10 mouse cellular contexts compared by ENCODE assay signal in genomic region chr6:55452381-55452780, GRCm38 (mm10). TPM values are rescaled to one million over a fixed set of nuclear protein-coding genes. Genes with fewer than 3 reads are reported as not detected.
A peak's percentile ranks its signal among the peaks of the same experiment; 100 is the strongest.
DNase-seq lines count a peak whose midpoint lies in the region; ATAC-seq and TF ChIP-seq lines count a peak whose summit lies in the region.
"Had no signal": no experiment of that assay in that cellular context is flagged by ENCODE, and none has a peak within 500 bp of the region (broad histone marks: within the 10 kb centered on the region; RNA-seq: fewer than 3 reads in every experiment).

No protein-coding gene starts in this region.

- in situ Hi-C loops in ES-E14 (cut with MboI; ENCODE audit: low sequenced_read_pairs in 2 of 2, unreplicated experiment in 2 of 2), result no loop called here

- TF ChIP-seq CTCF in gastrocnemius, adult 2 months (IDR thresholded peaks at IDR 0.05), result no peak
- no peak for TF ChIP-seq CTCF in forebrain, postnatal 0 days (IDR thresholded peaks at IDR 0.05; ENCODE audit: low read depth)

- DNase-seq in gastrocnemius, adult 2 months, result no peak
- no peak for DNase-seq in gastrocnemius, adult 18-20 months (ENCODE audit: low spot score)
- DNase-seq in ES-E14 (ENCODE audit: low read depth, low spot score), result peak; percentile 12
- peak; percentile 58 for DNase-seq in forebrain, postnatal 0 days
- DNase-seq in liver, embryonic 13.5 days, result no peak
- DNase-seq in gastrocnemius, adult 8-10 months (ENCODE audit: low spot score in 2 of 2), result no peak
- DNase-seq in gastrocnemius, postnatal 14 days, result no peak
- no peak for DNase-seq in adrenal gland, adult 8-10 months

- peak overlapping the region; percentile 63 for H3K27ac ChIP-seq in gastrocnemius, adult 2 months
- no peak overlapping the region for H3K27ac ChIP-seq in ES-E14 (ENCODE audit: insufficient read depth, low read depth, low read length, poor library complexity, severe bottlenecking)
- H3K27ac ChIP-seq in forebrain, postnatal 0 days (ENCODE audit: low read depth, low read length), result peak overlapping the region; percentile 86
- H3K27ac ChIP-seq in liver, embryonic 13.5 days, result no peak overlapping the region

- peak; percentile 38 for ATAC-seq in forebrain, postnatal 0 days
- ATAC-seq in liver, embryonic 13.5 days (ENCODE audit: low read depth), result no peak

- peak overlapping the region; percentile 92 for H3K4me2 ChIP-seq in forebrain, postnatal 0 days (ENCODE audit: low read depth)
- peak overlapping the region; percentile 41 for H3K4me2 ChIP-seq in liver, embryonic 13.5 days

- peak overlapping the region; percentile 73 for H3K4me3 ChIP-seq in gastrocnemius, adult 2 months
- peak overlapping the region; percentile 68 to 72 for H3K4me3 ChIP-seq in ES-E14 (ENCODE audit: insufficient read depth in 1 of 2, low read depth in 1 of 2, low read length in 2 of 2, poor library complexity in 1 of 2, severe bottlenecking in 1 of 2)
- H3K4me3 ChIP-seq in forebrain, postnatal 0 days (ENCODE audit: low read depth, low read length), result peak overlapping the region; percentile 75
- peak overlapping the region; percentile 28; the same call in 1 of the 2 replicates for H3K4me3 ChIP-seq in liver, embryonic 13.5 days (replicated peaks)
- H3K4me3 ChIP-seq: erythroblast, embryonic 14.5 days had no signal

- peak overlapping the region; percentile 52 for H3K9ac ChIP-seq in ES-E14 (ENCODE audit: insufficient read depth, low read depth, low read length, poor library complexity, severe bottlenecking)
- H3K9ac ChIP-seq in forebrain, postnatal 0 days, result peak overlapping the region; percentile 92
- H3K9ac ChIP-seq in liver, embryonic 13.5 days, result no peak overlapping the region

- H3K4me1 ChIP-seq in ES-E14 (ENCODE audit: control insufficient read depth in 2 of 2, insufficient read depth in 2 of 2, low read length in 2 of 2, poor library complexity in 1 of 2), result no peaks in the 10 kb centered on the region
- peaks cover 20% of the 10 kb centered on the region for H3K4me1 ChIP-seq in forebrain, postnatal 0 days (ENCODE audit: insufficient read depth)
- no peaks in the 10 kb centered on the region for H3K4me1 ChIP-seq in liver, embryonic 13.5 days (replicated peaks)

- intact Hi-C loops in gastrocnemius, adult 2 months (cut with DNase I), result no loop called here
- intact Hi-C loops in gastrocnemius, postnatal 14 days (cut with DNase I; ENCODE audit: low total_unique reads), result no loop called here

- WGBS in forebrain, postnatal 0 days, result under 1% methylated on average over 24 of the region's 24 CpGs
- 5% methylated on average over 24 of the region's 24 CpGs for WGBS in liver, embryonic 13.5 days (ENCODE audit: insufficient replicate concordance)

- no peaks in the 10 kb centered on the region for H3K36me3 ChIP-seq in ES-E14 (ENCODE audit: control insufficient read depth, insufficient read depth, low read length, poor library complexity, severe bottlenecking)
- peaks cover 4% of the 10 kb centered on the region; the same call in 1 of the 2 replicates for H3K36me3 ChIP-seq in forebrain, postnatal 0 days (ENCODE audit: insufficient read depth)
- no peaks in the 10 kb centered on the region for H3K36me3 ChIP-seq in liver, embryonic 13.5 days

- H3K9me3 ChIP-seq in ES-E14 (ENCODE audit: control insufficient read depth, insufficient read depth, low read depth, low read length), result no peaks in the 10 kb centered on the region
- no peaks in the 10 kb centered on the region for H3K9me3 ChIP-seq in forebrain, postnatal 0 days (ENCODE audit: low read length)
- no peaks in the 10 kb centered on the region for H3K9me3 ChIP-seq in liver, embryonic 13.5 days (replicated peaks)

- H3K27me3 ChIP-seq in forebrain, postnatal 0 days (ENCODE audit: insufficient read depth, low read length), result no peaks in the 10 kb centered on the region
- peaks cover 65% of the 10 kb centered on the region for H3K27me3 ChIP-seq in liver, embryonic 13.5 days

TF ChIP-seq in ES-E14, 5 proteins besides CTCF, POLR2A, EP300 and RAD21:
- TF ChIP-seq HCFC1 (IDR thresholded peaks at IDR 0.05; ENCODE audit: borderline replicate concordance, insufficient read depth, low read length), result no peak
- TF ChIP-seq MAFK (IDR thresholded peaks at IDR 0.05; ENCODE audit: insufficient read depth, low read depth, low read length), result no peak
- TF ChIP-seq ZC3H11A (IDR thresholded peaks at IDR 0.05; ENCODE audit: borderline replicate concordance, low read depth, low read length), result no peak
- TF ChIP-seq CHD2 (IDR thresholded peaks at IDR 0.05; ENCODE audit: low read depth, low read length), result no peak
- no peak for TF ChIP-seq ZNF384 (IDR thresholded peaks at IDR 0.05; ENCODE audit: low read depth, low read length)
TF ChIP-seq in ES-E14: peak in this region for 0.

RNA-seq across cellular contexts. Expression of gene Adcyap1r1, which starts 0.6 kb away (rescaled TPM):
- under 1 TPM; 0.87 to 0.92 TPM for total RNA-seq in gastrocnemius, adult 2 months (2021)
- 1 to 10 TPM in 1 of 2 experiments, under 1 TPM in 1; 0.88 to 1.4 TPM for total RNA-seq in gastrocnemius, adult 18-20 months (2021)
- 2.0 and 5.3 TPM in 2 replicates for total RNA-seq in ES-E14 (2012; rRNA removed)
- total RNA-seq in forebrain, postnatal 0 days (2014; rRNA removed), result 91.8 and 120 TPM in 2 replicates
- 30.3 and 43.4 TPM in 2 replicates for polyA plus RNA-seq in forebrain, postnatal 0 days (2015; fragmentation: Nextera tagmentation; extraction: Ambion mirVana)
- polyA plus RNA-seq in liver, embryonic 13.5 days (2015; fragmentation: Nextera tagmentation; extraction: Ambion mirVana), result 0.12 and 0.15 TPM in 2 replicates
- 1 to 10 TPM in 2 of 4 experiments, under 1 TPM in 2; 0.53 to 1.3 (median 0.90) TPM for total RNA-seq in gastrocnemius, adult 8-10 months (2022)
- total RNA-seq in gastrocnemius, postnatal 14 days (2021), result 1 to 10 TPM; 2.7 to 4.0 TPM
- total RNA-seq in adrenal gland, adult 8-10 months (2022), result 10 to 100 TPM; 43.9 to 62.8 (median 50.4) TPM
- total RNA-seq: neutrophil, adult 5-6 weeks had no signal
- polyA plus RNA-seq: erythroblast, embryonic 14.5 days had no signal

Comparison
In these comparisons a context has a peak if more than half of its experiments do, and no peak if none do; other contexts are left out.
1. DNase-seq: peak in ES-E14 (single experiment) and forebrain, postnatal 0 days (single experiment); none in gastrocnemius, adult 2 months (single experiment), gastrocnemius, adult 18-20 months (single experiment), liver, embryonic 13.5 days (single experiment), gastrocnemius, adult 8-10 months (0 of 2), gastrocnemius, postnatal 14 days (single experiment) and adrenal gland, adult 8-10 months (single experiment).
2. H3K27ac ChIP-seq: peak in gastrocnemius, adult 2 months (single experiment) and forebrain, postnatal 0 days (single experiment); none in ES-E14 (single experiment) and liver, embryonic 13.5 days (single experiment).
3. Peak in every context shown above with its lines, with median percentiles within 50 percentile points of each other: H3K4me3 ChIP-seq.